Mouse (Mus musculus): ENCODE measurements around the gene Gm9573. TPM values are rescaled to one million over a fixed set of nuclear protein-coding genes. Genes with fewer than 3 reads are reported as not detected.
A peak's percentile ranks its signal among the peaks of the same experiment; 100 is the strongest.

The Gm9573 gene
- polyA plus RNA-seq, 1 experiment from 2014 or later, result not detected

DNA sequence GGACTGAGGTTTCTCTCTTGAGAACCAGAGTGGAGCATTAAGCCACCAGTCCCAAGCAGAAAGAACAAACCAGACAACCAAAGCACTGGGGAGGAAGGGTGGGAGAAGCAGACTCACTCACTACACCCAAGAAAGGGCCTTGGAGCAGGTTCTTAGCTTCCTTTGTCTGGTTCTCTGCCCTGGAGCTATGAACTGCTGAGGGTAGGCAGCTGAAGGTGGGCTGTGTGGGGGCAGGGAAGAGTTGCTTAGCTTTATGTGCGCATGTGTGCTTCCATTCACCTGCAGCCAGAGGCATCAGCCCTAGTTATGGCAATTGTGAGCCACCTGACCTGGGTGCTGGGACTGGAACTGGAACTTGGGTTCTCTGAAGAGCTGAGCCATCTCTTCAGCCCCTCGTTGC lies 26.6 kb upstream of the Gm9573 start:
- 72% methylated on average over 2 of the region's 2 CpGs for WGBS
- no peak for DNase-seq (ENCODE audit: low spot score)
- Histone ChIP-seq H3K9me3 (ENCODE audit: control insufficient read depth, low read length) (no peaks in the 10 kb centered on the region), H3K27me3 (replicated peaks; ENCODE audit: control insufficient read depth, insufficient read depth, low read length) (no peaks in the 10 kb centered on the region), H3K4me2 (no peak overlapping the region), H3K36me3 (ENCODE audit: control insufficient read depth, insufficient read depth, low read length) (peaks cover 15% of the 10 kb centered on the region), H3K4me1 (replicated peaks; ENCODE audit: control insufficient read depth, insufficient read depth, low read length) (no peaks in the 10 kb centered on the region), H3K9ac (ENCODE audit: low read depth, low read length) (no peak overlapping the region), H3K4me3 (ENCODE audit: low read depth, low read length) (no peak overlapping the region), H3K27ac (ENCODE audit: low read depth, low read length) (no peak overlapping the region)
- no peak for ATAC-seq (replicated peaks; ENCODE audit: low FRiP score)

DNA sequence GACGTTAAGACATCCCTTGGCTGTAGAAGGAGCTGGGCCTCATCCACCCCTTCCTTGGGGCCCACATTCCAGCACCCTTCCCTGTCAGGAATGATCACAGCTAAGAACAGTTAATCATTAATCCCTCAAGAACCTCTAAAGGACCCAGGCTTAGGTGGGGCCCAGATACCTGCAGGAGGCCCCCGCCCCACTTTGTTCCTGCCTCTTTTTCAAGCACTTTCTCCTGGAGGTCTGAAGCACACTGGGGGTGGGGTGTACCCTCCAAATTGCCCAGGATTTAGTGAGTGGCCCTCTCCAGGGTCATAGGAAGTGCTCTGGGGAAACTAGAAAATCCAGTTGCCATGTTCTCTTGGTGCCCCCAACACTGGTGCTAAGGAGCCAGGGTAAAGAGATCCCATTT lies 23.0 kb upstream of the Gm9573 start:
- no peak overlapping the region for H3K9ac ChIP-seq (ENCODE audit: low read depth, low read length)
- 63% methylated on average over 2 of the region's 2 CpGs for WGBS
- H3K9me3 ChIP-seq (ENCODE audit: control insufficient read depth, low read length), result no peaks in the 10 kb centered on the region
- no peaks in the 10 kb centered on the region; the same call in 1 of the 2 replicates for H3K27me3 ChIP-seq (replicated peaks; ENCODE audit: control insufficient read depth, insufficient read depth, low read length)
- no peak for ATAC-seq (replicated peaks; ENCODE audit: low FRiP score)
- DNase-seq (ENCODE audit: low spot score), result no peak
- H3K4me2 ChIP-seq, result no peak overlapping the region
- no peaks in the 10 kb centered on the region for H3K36me3 ChIP-seq (ENCODE audit: control insufficient read depth, insufficient read depth, low read length)
- no peak overlapping the region for H3K4me3 ChIP-seq (ENCODE audit: low read depth, low read length)
- no peak overlapping the region for H3K27ac ChIP-seq (ENCODE audit: low read depth, low read length)
- H3K4me1 ChIP-seq (replicated peaks; ENCODE audit: control insufficient read depth, insufficient read depth, low read length), result no peaks in the 10 kb centered on the region

DNA sequence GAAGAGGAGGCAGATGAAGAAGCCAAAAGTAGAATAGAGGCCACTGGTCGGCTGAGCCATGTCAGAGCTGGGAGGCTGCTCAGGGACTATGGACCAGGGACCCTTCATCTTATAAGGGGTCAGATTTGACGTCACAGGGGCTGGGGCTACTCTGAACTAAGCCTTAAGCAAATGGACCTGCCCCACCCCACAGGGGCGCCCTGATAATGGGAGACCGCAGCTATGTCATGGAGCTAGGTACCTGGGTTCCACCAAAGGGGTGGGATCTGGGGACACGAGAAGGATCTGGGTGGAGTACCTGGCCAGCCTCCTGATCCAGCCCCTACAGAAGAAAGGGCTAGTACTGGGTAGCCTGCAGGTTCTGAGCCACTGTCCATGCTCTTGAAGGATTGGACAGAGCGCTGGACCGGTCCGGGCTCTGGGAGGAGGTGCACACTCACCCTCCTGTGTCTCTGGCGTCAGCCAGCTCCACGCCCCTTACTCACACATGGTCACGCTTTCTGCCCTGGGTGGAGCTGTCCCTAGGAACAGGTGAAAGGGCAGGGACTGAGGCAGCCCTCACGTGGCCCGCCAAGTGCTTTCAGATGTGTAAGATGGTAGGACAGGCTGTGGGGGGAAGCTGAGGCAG lies 17.3 kb upstream of the Gm9573 start, which contains the start of gene Mucl3:
TSS of gene Mucl3 (minus strand) at position 87 of the 628 bp plus-strand sequence.
- ATAC-seq (replicated peaks; ENCODE audit: low FRiP score), result no peak
- Histone ChIP-seq H3K4me2 (no peak within 1 kb of the TSS), H3K36me3 (ENCODE audit: control insufficient read depth, insufficient read depth, low read length) (no peaks in the 10 kb centered on the region), H3K27me3 (replicated peaks; ENCODE audit: control insufficient read depth, insufficient read depth, low read length) (peaks cover 6% of the 10 kb centered on the region; the same call in 1 of the 2 replicates), H3K4me3 (ENCODE audit: low read depth, low read length) (no peak within 1 kb of the TSS), H3K9me3 (ENCODE audit: control insufficient read depth, low read length) (no peaks in the 10 kb centered on the region), H3K9ac (ENCODE audit: low read depth, low read length) (no peak within 1 kb of the TSS), H3K27ac (ENCODE audit: low read depth, low read length) (no peak within 1 kb of the TSS), H3K4me1 (replicated peaks; ENCODE audit: control insufficient read depth, insufficient read depth, low read length) (no peaks in the 10 kb centered on the region)
- 65% methylated on average over 13 of the region's 13 CpGs for WGBS
- DNase-seq (ENCODE audit: low spot score), result no peak

DNA sequence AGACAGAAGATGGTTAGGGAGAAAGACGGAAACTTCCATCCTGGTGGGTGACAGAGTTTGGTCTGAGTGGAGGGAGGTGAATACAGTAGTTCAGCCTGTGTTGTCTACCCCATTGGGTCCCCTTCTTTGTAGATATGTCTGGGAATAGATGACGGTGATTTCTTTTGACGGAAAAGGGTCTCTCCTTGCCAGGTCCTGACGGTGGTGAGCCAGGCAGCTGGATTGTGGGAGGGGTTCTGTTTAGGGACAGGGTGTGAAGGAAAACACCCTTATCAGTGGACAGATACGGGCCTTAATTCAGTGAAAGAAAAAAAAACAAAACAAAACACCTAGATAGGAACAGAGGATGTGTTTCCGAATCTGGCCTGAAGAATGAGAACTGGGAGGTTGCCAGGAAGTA lies 12.9 kb upstream of the Gm9573 start:
- DNase-seq (ENCODE audit: low spot score), result no peak
- H3K36me3 ChIP-seq (ENCODE audit: control insufficient read depth, insufficient read depth, low read length), result no peaks in the 10 kb centered on the region
- 63% methylated on average over 6 of the region's 6 CpGs for WGBS
- H3K4me3 ChIP-seq (ENCODE audit: low read depth, low read length), result no peak overlapping the region
- no peak overlapping the region for H3K27ac ChIP-seq (ENCODE audit: low read depth, low read length)
- H3K27me3 ChIP-seq (replicated peaks; ENCODE audit: control insufficient read depth, insufficient read depth, low read length), result peaks cover 11% of the 10 kb centered on the region
- H3K4me1 ChIP-seq (replicated peaks; ENCODE audit: control insufficient read depth, insufficient read depth, low read length), result no peaks in the 10 kb centered on the region
- H3K4me2 ChIP-seq, result peak overlapping the region; percentile 39
- no peak for ATAC-seq (replicated peaks; ENCODE audit: low FRiP score)
- H3K9me3 ChIP-seq (ENCODE audit: control insufficient read depth, low read length), result no peaks in the 10 kb centered on the region
- no peak overlapping the region for H3K9ac ChIP-seq (ENCODE audit: low read depth, low read length)

DNA sequence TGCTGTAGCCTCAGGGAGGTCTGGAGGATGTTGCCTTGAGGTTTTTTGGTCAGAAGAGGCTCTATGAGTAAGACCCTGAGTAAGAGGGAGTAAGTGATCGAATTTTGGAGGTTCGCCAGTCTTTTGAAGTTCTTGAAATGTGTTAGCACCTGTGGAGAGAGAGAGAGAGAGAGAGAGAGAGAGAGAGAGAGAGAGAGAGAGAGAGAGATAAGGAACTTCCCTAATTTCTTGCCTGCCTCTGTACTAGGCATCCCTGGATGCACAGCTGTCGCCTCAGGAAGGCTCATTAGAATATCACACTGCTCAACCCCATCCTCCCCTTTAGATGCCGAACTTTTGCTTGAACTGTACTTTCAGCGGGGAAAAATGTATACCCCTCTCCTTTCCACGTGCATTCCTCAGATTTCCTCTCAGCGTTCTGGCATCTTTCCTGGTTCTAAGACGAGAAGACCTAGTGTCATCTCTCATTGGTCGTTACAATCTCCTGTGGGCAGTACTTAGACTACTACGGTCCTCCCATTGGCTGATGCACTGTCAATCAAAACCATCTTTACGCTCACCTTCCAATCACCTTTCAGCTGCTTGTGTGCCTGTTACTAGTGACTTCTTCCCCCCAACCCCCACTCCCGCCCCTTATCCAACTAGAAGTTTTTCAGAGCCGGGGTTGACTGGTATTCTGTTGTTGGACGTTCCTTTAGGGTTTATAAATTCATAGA lies 12.2 kb upstream of the Gm9573 start:
- H3K27ac ChIP-seq (ENCODE audit: low read depth, low read length), result no peak overlapping the region
- ATAC-seq (replicated peaks; ENCODE audit: low FRiP score), result peak; percentile 75
- no peak for DNase-seq (ENCODE audit: low spot score)
- H3K4me1 ChIP-seq (replicated peaks; ENCODE audit: control insufficient read depth, insufficient read depth, low read length), result no peaks in the 10 kb centered on the region
- H3K4me2 ChIP-seq, result peak overlapping the region; percentile 39
- H3K9me3 ChIP-seq (ENCODE audit: control insufficient read depth, low read length), result no peaks in the 10 kb centered on the region
- WGBS, result 19% methylated on average over 14 of the region's 14 CpGs
- H3K9ac ChIP-seq (ENCODE audit: low read depth, low read length), result no peak overlapping the region
- H3K36me3 ChIP-seq (ENCODE audit: control insufficient read depth, insufficient read depth, low read length), result no peaks in the 10 kb centered on the region
- H3K27me3 ChIP-seq (replicated peaks; ENCODE audit: control insufficient read depth, insufficient read depth, low read length), result peaks cover 6% of the 10 kb centered on the region
- no peak overlapping the region for H3K4me3 ChIP-seq (ENCODE audit: low read depth, low read length)

DNA sequence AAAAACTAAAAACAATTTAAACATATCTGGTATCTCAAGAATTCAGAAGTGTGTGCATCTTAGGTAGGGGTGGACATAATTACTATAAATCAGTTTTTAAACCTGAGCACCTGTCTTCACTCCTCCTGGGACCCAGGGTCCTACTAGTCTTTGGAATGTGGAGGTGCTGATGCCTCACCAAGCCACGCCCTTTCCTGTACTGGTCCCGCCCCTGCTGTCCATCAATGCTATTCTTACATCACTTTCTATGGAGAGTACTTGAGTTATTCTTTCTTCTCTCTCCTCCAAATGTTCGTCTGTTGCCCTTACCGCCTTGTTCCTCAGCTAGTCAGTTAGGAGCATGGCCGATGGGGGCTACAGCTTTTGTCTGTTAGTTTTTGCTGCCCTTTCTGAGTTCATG lies 9.9 kb upstream of the Gm9573 start:
- H3K9me3 ChIP-seq (ENCODE audit: control insufficient read depth, low read length), result no peaks in the 10 kb centered on the region
- H3K27ac ChIP-seq (ENCODE audit: low read depth, low read length), result no peak overlapping the region
- H3K36me3 ChIP-seq (ENCODE audit: control insufficient read depth, insufficient read depth, low read length), result no peaks in the 10 kb centered on the region
- no peaks in the 10 kb centered on the region for H3K4me1 ChIP-seq (replicated peaks; ENCODE audit: control insufficient read depth, insufficient read depth, low read length)
- H3K4me2 ChIP-seq, result no peak overlapping the region
- ATAC-seq (replicated peaks; ENCODE audit: low FRiP score), result no peak
- no peak for DNase-seq (ENCODE audit: low spot score)
- peaks cover 6% of the 10 kb centered on the region for H3K27me3 ChIP-seq (replicated peaks; ENCODE audit: control insufficient read depth, insufficient read depth, low read length)
- no peak overlapping the region for H3K9ac ChIP-seq (ENCODE audit: low read depth, low read length)
- WGBS, result 32% methylated on average over 5 of the region's 5 CpGs
- no peak overlapping the region for H3K4me3 ChIP-seq (ENCODE audit: low read depth, low read length)

DNA sequence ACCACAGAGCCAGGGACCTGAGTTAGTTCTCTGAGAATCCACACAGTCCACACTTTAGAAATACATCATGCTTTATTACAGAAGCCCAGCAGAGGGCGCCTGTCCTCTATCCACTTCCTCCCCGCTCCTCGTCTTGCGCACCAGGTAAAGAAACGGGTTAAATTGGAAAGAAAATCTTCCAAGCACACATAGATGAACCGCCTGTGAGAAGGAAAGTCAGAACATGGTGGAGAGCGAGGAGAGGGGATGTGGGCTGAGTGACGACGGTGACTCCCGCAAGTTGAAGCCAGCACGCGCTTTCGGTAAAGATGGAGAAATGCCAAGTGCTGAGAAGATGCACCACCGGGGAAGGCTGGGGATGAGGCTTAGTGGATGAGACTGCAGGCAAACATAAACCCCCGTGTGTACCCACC lies 9.3 kb upstream of the Gm9573 start:
- 6% methylated on average over 15 of the region's 15 CpGs for WGBS
- Histone ChIP-seq H3K27ac (ENCODE audit: low read depth, low read length) (no peak overlapping the region), H3K4me2 (peak overlapping the region; percentile 65), H3K4me1 (replicated peaks; ENCODE audit: control insufficient read depth, insufficient read depth, low read length) (no peaks in the 10 kb centered on the region), H3K9me3 (ENCODE audit: control insufficient read depth, low read length) (no peaks in the 10 kb centered on the region), H3K27me3 (replicated peaks; ENCODE audit: control insufficient read depth, insufficient read depth, low read length) (peaks cover 6% of the 10 kb centered on the region), H3K36me3 (ENCODE audit: control insufficient read depth, insufficient read depth, low read length) (no peaks in the 10 kb centered on the region), H3K9ac (ENCODE audit: low read depth, low read length) (no peak overlapping the region), H3K4me3 (ENCODE audit: low read depth, low read length) (peak overlapping the region; percentile 34)
- ATAC-seq (replicated peaks; ENCODE audit: low FRiP score) (0 out of 2 replicates have a peak, but pooled peaks have one; percentile 47), DNase-seq (ENCODE audit: low spot score) (peak; percentile 49)

DNA sequence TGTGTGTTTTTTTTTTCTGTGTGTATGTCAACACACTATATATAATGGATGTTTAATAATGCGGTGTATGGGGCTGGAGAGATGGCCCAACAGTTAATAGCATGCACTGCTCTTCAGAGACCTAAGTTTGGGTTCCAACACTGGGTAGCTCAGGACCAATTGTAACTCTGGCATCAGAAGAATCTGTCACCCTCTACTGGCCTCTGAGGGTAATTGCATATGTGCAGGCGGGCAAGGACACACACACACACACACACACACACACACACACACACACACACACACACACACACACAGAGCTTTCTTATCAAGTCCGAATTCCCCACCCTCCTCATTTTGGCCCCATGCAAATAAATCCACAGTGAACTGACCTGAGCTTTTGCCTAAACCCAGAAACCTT lies 8.8 kb upstream of the Gm9573 start:
- H3K27ac ChIP-seq (ENCODE audit: low read depth, low read length), result no peak overlapping the region
- peaks cover 6% of the 10 kb centered on the region for H3K27me3 ChIP-seq (replicated peaks; ENCODE audit: control insufficient read depth, insufficient read depth, low read length)
- DNase-seq (ENCODE audit: low spot score), result no peak
- H3K9ac ChIP-seq (ENCODE audit: low read depth, low read length), result no peak overlapping the region
- no peak for ATAC-seq (replicated peaks; ENCODE audit: low FRiP score)
- WGBS, result 83% methylated on average over 3 of the region's 3 CpGs
- no peaks in the 10 kb centered on the region for H3K4me1 ChIP-seq (replicated peaks; ENCODE audit: control insufficient read depth, insufficient read depth, low read length)
- H3K36me3 ChIP-seq (ENCODE audit: control insufficient read depth, insufficient read depth, low read length), result no peaks in the 10 kb centered on the region
- H3K4me3 ChIP-seq (ENCODE audit: low read depth, low read length), result no peak overlapping the region
- no peak overlapping the region for H3K4me2 ChIP-seq
- H3K9me3 ChIP-seq (ENCODE audit: control insufficient read depth, low read length), result no peaks in the 10 kb centered on the region

DNA sequence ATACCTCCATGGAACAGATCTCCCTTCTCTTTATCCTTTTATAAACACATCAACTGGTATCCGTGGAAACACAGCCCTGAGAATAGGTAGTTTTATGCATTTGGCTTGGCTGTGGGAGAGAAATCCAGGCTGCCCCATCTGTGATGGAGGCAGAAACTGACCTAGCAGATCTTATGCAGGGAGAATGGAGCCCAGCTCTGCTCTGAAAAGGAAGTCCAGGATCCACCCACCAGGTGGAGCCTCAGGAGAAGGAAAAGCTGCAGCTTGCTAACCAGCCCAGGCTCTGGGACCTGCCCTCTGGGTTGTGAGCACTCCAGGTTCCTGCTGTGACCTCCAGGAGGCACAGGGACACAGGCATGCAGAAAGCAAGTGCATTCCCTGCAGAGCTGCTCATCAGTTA lies 7.6 kb upstream of the Gm9573 start:
- ATAC-seq (replicated peaks; ENCODE audit: low FRiP score) (no peak), DNase-seq (ENCODE audit: low spot score) (no peak)
- no peaks in the 10 kb centered on the region for H3K9me3 ChIP-seq (ENCODE audit: control insufficient read depth, low read length)
- no peaks in the 10 kb centered on the region for H3K36me3 ChIP-seq (ENCODE audit: control insufficient read depth, insufficient read depth, low read length)
- peaks cover 6% of the 10 kb centered on the region for H3K27me3 ChIP-seq (replicated peaks; ENCODE audit: control insufficient read depth, insufficient read depth, low read length)
- H3K9ac ChIP-seq (ENCODE audit: low read depth, low read length), result no peak overlapping the region
- no peak overlapping the region for H3K27ac ChIP-seq (ENCODE audit: low read depth, low read length)
- no peak overlapping the region for H3K4me2 ChIP-seq
- no peak overlapping the region for H3K4me3 ChIP-seq (ENCODE audit: low read depth, low read length)
- H3K4me1 ChIP-seq (replicated peaks; ENCODE audit: control insufficient read depth, insufficient read depth, low read length), result no peaks in the 10 kb centered on the region
- WGBS, result 15% methylated on average over 1 of the region's 1 CpGs
